Mouse (Mus musculus) CH12.LX (cell line): ENCODE measurements around the gene Mctp1.

Experiments used
- CHD1 ChIP-seq: IDR thresholded peaks from 2 replicates; pipeline ENCODE4 v1.6.1; 2012; ENCODE audit warnings: low read depth, low read length, improper control_type of control experiment, inconsistent platforms
- CTCF ChIP-seq, 2 experiments: IDR thresholded peaks in 1 of 2; conservative IDR thresholded peaks in 1 of 2; 2 replicates each; pipeline ENCODE4 v1.5.1; 2011 to 2012; ENCODE audit warnings: low read depth in 2 of 2, low read length in 2 of 2, improper control_type of control experiment in 1 of 2, inconsistent platforms in 1 of 2, mild to moderate bottlenecking in 1 of 2, moderate library complexity in 1 of 2
- EP300 ChIP-seq: IDR thresholded peaks from 2 replicates; pipeline ENCODE4 v1.6.1; 2011; ENCODE audit warnings: low read length, improper control_type of control experiment
- KAT2A ChIP-seq: IDR thresholded peaks from 2 replicates; pipeline ENCODE4 v1.6.1; 2012; ENCODE audit warnings: low read length, improper control_type of control experiment, inconsistent platforms; ENCODE audit not compliant: insufficient replicate concordance
- MEF2A ChIP-seq: IDR thresholded peaks from 2 replicates; pipeline ENCODE4 v1.6.1; 2014; ENCODE audit warnings: low read depth, mild to moderate bottlenecking, inconsistent platforms, low read length, improper control_type of control experiment, borderline replicate concordance
- POLR2A ChIP-seq: IDR thresholded peaks from 2 replicates; pipeline ENCODE4 v1.6.1; 2011; ENCODE audit warnings: low read depth, mild to moderate bottlenecking, improper control_type of control experiment, low read length
- POLR2AphosphoS2 ChIP-seq: IDR thresholded peaks from 2 replicates; pipeline ENCODE4 v1.6.1; 2011; ENCODE audit warnings: low read depth, low read length, improper control_type of control experiment
- SIN3A ChIP-seq: IDR thresholded peaks from 2 replicates; pipeline ENCODE4 v1.6.1; 2012; ENCODE audit warnings: low read length, improper control_type of control experiment, inconsistent platforms
- UBTF ChIP-seq: IDR thresholded peaks from 2 replicates; pipeline ENCODE4 v1.6.1; 2012; ENCODE audit warnings: low read depth, mild to moderate bottlenecking, inconsistent platforms, low read length, improper control_type of control experiment, moderate library complexity
- USF1 ChIP-seq: IDR thresholded peaks from 2 replicates; pipeline ENCODE4 v1.6.1; 2014; ENCODE audit warnings: low read depth, mild to moderate bottlenecking, inconsistent platforms, low read length, improper control_type of control experiment
- ZNF384 ChIP-seq: IDR thresholded peaks from 2 replicates; pipeline ENCODE4 v1.6.1; 2012; ENCODE audit warnings: low read depth, low read length, improper control_type of control experiment, inconsistent platforms

DNA sequence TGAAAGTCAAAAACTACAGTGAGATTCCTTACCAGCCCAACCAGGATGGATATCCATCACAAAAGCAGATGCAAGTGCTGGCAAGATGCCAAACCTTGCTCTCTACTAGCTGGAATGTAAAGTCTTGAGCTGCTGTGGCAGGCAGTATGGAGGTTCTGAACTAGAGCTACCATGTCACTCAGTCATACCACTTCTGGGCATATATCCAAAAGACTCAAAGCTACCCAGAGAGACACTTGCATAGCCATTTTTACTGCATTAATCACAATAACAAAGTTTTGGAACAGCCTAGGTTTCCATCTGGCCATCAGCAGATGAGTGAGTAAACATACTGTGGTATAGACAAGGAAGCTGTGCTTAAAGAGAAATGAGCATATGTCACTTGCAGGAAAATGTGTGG lies 25.6 kb upstream of the Mctp1 start:
- TF ChIP-seq CHD1 (no peak), POLR2A (no peak), CTCF (conservative IDR thresholded peaks at IDR 0.05 in 1 of 2, IDR thresholded peaks at IDR 0.05 in 1 of 2; ENCODE audit: low read depth in 2 of 2, low read length in 2 of 2) (no peak), KAT2A (no peak), UBTF (no peak), MEF2A (no peak), USF1 (no peak), ZNF384 (no peak), EP300 (no peak), SIN3A (no peak), POLR2AphosphoS2 (no peak)
